33 mouse cellular contexts compared by ENCODE assay signal in genomic region chr11:32153216-32153615, GRCm38 (mm10). TPM values are rescaled to one million over a fixed set of nuclear protein-coding genes. Genes with fewer than 3 reads are reported as not detected.
"Had no signal": no experiment of that assay in that cellular context is flagged by ENCODE, and none has a peak within 500 bp of the region (broad histone marks: within the 10 kb centered on the region; RNA-seq: fewer than 3 reads in every experiment).

No protein-coding gene starts in this region.

- DNase-seq: cerebellum, adult 18-20 months; cerebellum, adult 2 months; cerebellum, adult 8-10 months; cerebellum, adult 9-10 months; cerebellum, adult 9-11 months; cerebellum, postnatal 10 days; cerebellum, postnatal 14 days; cerebellum, postnatal 25 days; cerebellum, postnatal 36 days; embryo, embryonic 11 days; forebrain, postnatal 0 days; gastrocnemius, adult 2 months; gastrocnemius, postnatal 10 days; gastrocnemius, postnatal 14 days; gastrocnemius, postnatal 25 days; gastrocnemius, postnatal 36 days; heart, adult 18-20 months; heart, adult 2 months had no signal

- H3K9ac ChIP-seq: embryonic facial prominence, embryonic 12.5 days; embryonic facial prominence, embryonic 13.5 days; embryonic facial prominence, embryonic 15.5 days; forebrain, embryonic 12.5 days; forebrain, embryonic 13.5 days; forebrain, embryonic 15.5 days; forebrain, postnatal 0 days had no signal

- H3K9me3 ChIP-seq: embryonic facial prominence, embryonic 10.5 days; embryonic facial prominence, embryonic 12.5 days; embryonic facial prominence, embryonic 13.5 days; embryonic facial prominence, embryonic 15.5 days; forebrain, embryonic 10.5 days; forebrain, embryonic 12.5 days; forebrain, embryonic 13.5 days; forebrain, embryonic 15.5 days had no signal

- H3K4me1 ChIP-seq: embryonic facial prominence, embryonic 12.5 days; embryonic facial prominence, embryonic 15.5 days had no signal

- ATAC-seq: forebrain, embryonic 13.5 days; forebrain, embryonic 15.5 days; forebrain, embryonic 16.5 days; forebrain, postnatal 0 days had no signal

- H3K4me2 ChIP-seq: embryonic facial prominence, embryonic 12.5 days; embryonic facial prominence, embryonic 13.5 days; embryonic facial prominence, embryonic 15.5 days; forebrain, embryonic 12.5 days; forebrain, embryonic 13.5 days; forebrain, embryonic 15.5 days had no signal

- H3K27ac ChIP-seq: embryonic facial prominence, embryonic 10.5 days; embryonic facial prominence, embryonic 12.5 days; embryonic facial prominence, embryonic 13.5 days; embryonic facial prominence, embryonic 15.5 days; forebrain, embryonic 10.5 days; forebrain, embryonic 12.5 days; forebrain, embryonic 13.5 days; forebrain, embryonic 15.5 days; gastrocnemius, adult 2 months; heart, adult 2 months had no signal

- H3K4me3 ChIP-seq: embryonic facial prominence, embryonic 10.5 days; embryonic facial prominence, embryonic 12.5 days; embryonic facial prominence, embryonic 13.5 days; embryonic facial prominence, embryonic 15.5 days; erythroblast, embryonic 14.5 days; forebrain, embryonic 10.5 days; forebrain, embryonic 12.5 days; forebrain, embryonic 13.5 days; forebrain, embryonic 15.5 days; gastrocnemius, adult 2 months; heart, adult 2 months had no signal

- H3K27me3 ChIP-seq: embryonic facial prominence, embryonic 12.5 days; embryonic facial prominence, embryonic 15.5 days; forebrain, embryonic 12.5 days; forebrain, embryonic 13.5 days; forebrain, embryonic 15.5 days had no signal

- H3K36me3 ChIP-seq: embryonic facial prominence, embryonic 10.5 days; embryonic facial prominence, embryonic 12.5 days; embryonic facial prominence, embryonic 13.5 days; embryonic facial prominence, embryonic 15.5 days; forebrain, embryonic 10.5 days; forebrain, embryonic 12.5 days; forebrain, embryonic 15.5 days had no signal

RNA-seq across cellular contexts. Expression of gene Il9r, which starts 46.9 kb away (rescaled TPM):
- total RNA-seq: common myeloid progenitor, adult 5-6 weeks; forebrain, postnatal 0 days; gastrocnemius, adult 18-20 months; gastrocnemius, adult 2 months; gastrocnemius, postnatal 10 days; gastrocnemius, postnatal 25 days; gastrocnemius, postnatal 36 days; granulocyte monocyte progenitor cell, adult 5-6 weeks; heart, adult 2 months had no signal
- polyA plus RNA-seq: cerebellum, adult 2 months; embryonic facial prominence, embryonic 10.5 days; embryonic facial prominence, embryonic 11.5 days; embryonic facial prominence, embryonic 12.5 days; erythroblast, embryonic 14.5 days; forebrain, embryonic 10.5 days; forebrain, embryonic 12.5 days; forebrain, embryonic 13.5 days; forebrain, embryonic 15.5 days; forebrain, embryonic 16.5 days; forebrain, postnatal 0 days; frontal cortex, adult 2 months had no signal
